Mouse (Mus musculus) urinary bladder, postnatal 14 days (tissue): ENCODE data around the gene Mag.
"Not testable (repeated sequence)": the region's sequence is repeated elsewhere in the genome, so short reads cannot be mapped to it uniquely, and the experiment has no call there.

Source experiments
- DNase-seq: peaks from one replicate; pipeline ENCODE4 v3.0.0; 2021; ENCODE audit warnings: low spot score

The Mag gene

GRCm38 (mm10) chr7:30914732-30915131 lies at the start of gene Mag:
Gene Mag (minus strand): TSS chr7:30914873.
- no peak for DNase-seq

- DNase-seq, result no peak
Observed at GRCm38 (mm10) chr7:30964366-30964765, 49.7 kb upstream of the Mag start.

DNA sequence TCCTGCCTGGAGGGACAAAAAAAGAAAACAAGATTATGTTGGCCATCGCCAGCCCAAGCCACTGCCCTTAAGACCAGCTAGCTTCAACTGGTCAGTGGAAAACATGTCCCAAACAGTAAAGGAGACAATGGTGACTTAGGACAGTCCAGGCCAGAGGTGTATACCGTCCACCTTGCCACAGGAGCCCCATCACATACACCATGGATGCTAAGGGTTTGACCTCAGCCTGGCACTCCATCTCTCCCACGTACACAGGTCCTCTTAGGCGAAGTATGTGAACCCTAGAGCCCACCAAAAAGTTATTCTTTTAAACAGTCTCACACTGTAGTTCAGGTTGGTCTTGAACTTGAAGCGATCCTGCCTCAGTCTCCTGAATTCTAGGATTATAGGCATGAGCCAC lies 48.2 kb upstream of the Mag start:
- no peak for DNase-seq

DNA sequence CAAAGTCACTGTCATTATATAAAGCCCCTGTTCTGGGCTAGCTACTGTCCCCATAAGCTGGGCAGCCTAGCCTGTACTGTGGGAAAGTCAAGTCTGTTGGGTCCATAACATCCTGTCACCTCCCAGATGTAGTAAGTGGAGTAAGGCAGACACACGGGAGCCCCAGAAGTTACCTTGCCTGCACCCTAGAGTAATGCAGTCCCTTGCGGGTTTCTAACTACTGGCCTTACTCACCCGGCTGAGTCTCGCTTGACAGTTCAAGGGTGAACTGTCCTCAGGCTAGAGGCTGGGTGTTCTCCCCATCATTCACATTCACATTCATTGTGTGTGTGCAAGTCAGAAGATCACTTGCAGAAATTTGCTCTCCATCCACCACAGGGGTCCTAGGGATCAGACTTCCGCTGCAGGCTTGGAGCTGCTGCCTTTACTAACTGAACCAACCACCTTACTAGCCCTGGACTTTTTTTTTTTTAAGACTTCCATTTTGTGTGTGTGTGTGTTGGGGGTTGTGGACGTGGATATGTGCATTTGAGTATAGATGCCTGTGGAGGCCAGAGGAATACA lies 45.2 kb upstream of the Mag start:
- no peak for DNase-seq

DNA sequence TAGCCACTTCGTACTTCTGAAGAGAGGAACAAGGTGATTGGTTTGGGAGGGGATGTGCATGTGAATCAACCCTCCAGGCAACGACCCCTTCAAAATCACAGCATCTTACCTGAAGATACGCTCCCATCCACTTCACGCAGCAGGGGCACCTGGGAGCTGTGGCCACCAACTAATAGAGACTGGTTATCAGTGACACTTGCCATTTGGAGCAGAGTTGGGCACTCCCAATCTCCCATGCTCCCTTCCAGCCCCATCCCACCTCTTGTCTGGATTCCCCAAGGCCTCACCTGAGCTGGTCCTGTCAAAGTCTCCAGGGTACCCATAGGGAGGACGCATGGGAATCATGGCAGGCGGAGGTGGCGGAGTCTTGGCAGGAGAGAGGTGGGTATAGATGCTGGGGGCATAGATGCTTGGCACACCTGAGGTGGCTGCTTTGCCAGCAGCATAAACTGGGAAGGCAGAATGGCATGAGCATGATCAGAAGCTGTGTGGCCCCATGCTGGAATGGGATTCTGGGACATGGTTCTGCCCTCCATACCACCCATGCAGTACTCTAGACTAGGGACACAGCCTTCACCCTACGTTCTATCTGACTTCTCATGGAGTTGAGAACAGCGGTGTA lies 44.3 kb upstream of the Mag start:
- no peak for DNase-seq

DNA sequence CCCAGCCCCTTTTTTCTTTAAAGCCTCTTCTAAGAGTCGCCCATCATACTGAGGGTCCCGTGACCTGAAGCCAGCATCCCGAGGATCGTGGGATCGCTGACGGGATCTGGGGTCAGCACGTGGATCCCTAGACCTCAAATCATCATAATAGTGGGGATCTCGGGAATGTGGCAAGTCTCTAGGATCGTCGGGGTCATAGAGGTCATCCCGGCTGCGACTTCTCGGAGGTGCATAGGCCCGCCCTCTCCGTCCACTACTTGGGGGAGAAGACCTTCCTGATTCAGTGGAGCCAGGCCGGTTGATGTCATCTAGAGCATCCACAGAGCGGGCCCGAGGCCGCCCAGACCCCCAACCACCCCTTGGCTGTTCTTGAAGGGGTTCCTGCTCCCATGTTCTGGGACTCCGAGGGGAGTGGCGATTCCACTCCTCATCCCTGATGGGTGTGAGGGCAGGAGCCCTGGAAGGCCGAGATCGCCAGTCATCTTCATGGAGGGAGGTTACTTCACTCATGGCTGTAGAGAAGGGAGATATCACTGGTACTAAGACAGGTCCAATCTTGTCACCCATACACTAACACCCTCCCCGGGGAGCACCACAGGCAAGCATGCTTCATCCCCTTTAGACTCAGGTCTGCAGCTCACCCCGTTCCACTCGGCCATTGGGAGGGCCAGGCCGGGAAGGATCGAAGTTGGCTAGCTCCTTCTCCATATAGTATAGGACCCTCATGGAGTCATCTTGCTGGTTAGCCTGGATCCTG lies 43.6 kb upstream of the Mag start:
- no peak for DNase-seq

DNA sequence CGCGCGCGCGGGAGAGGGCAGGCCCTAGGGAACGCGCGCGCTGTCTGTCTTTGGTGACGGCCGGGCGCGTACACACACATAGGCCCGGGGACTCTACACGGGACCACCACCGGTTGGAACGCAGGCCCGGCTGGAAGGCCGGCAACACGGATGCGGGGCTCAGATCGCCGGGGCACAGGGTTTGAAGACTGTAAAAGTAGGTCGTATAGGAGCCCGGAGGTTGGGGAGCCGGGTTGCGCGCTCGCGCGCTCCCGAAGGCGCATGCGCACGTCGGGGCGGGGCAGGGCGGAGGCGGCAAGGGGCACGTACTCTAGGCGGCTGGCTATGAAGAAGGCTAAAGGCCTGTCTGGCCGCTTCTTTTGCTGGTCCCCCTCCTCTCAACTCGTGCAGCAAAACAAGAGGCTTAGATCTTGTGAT lies 42.7 kb upstream of the Mag start:
- DNase-seq, result peak; percentile 91

DNA sequence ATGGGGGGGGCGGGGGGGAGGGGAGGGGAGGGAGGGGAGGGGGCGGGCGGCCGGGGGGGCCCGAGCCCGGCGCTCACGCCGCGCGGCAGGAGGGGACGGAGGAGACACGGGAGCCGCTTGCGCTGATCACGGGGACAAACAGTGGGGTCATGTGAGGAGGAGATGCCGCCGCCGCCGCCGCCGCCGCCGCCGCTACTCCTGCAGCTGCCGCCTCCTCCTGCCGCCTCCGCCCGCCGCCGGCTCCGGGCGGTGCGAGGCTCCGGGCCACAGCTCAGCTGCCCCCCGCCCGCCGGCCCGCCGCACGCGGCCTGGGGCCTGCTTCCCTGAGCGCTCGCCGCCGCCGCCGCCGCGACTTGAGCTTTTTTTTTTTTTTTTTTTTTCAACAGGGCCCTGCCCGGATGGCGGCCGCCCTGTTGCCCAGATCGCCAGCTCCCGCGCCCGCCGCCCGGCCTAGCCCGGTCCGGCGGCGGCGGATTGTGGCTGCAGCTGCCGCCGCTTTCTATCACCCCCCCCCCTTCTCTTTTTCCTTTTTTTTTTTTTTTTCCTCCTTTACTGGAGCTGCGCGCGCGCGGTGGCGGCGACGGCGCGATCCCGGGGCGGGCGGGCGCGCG lies 42.2 kb upstream of the Mag start, which contains the start of gene Usf2:
Gene Usf2 (minus strand): TSS at position 48 of the 611 bp plus-strand sequence.
- DNase-seq, result peak; percentile 82

- no peak for DNase-seq
Observed at GRCm38 (mm10) chr7:30956357-30956751, 41.7 kb upstream of the Mag start.

- peak; percentile 92 for DNase-seq
Observed at GRCm38 (mm10) chr7:30955584-30956356, 41.1 kb upstream of the Mag start.

- DNase-seq, result no peak
Observed at GRCm38 (mm10) chr7:30954971-30955520, 40.4 kb upstream of the Mag start.

DNA sequence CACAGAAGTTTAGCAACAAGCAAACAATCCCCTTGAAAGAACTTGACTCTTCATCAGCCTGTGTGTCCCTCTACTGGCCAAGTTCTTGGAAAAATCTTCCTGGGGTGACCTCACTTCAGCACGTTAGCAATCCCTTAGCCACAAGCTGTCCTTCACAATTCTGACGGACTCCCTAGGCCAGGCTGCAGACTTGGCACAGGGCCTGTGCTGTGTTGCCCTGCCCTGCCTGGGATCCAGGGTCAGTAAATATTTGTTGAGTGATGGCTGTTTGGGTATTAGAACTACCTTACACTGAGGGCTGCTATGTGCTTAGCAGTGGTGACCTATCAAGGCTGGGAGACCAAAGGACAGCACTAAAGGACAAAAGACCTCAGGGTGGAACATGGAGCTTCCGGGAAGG lies 39.4 kb upstream of the Mag start:
- DNase-seq, result no peak

DNA sequence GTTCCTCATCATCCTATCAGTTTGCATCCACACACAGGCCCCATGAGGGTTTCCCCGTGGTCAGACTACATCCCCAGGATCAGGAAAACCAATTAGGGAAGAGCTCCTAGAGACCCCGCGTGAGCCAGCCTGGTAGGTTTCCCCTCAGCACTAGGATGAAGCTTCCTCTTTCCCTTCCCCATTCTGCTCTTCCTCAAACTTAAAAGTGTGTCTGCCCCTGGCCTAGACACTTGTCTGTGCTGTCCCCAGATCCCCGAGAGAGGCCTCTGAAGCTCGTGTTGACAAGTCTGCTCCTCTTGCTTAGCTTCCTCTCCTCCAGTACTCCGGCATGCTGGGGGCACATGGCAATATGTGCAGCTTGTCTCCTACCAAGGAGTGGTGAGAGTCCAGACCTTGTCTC lies 38.8 kb upstream of the Mag start:
- DNase-seq, result no peak

- DNase-seq, result no peak
Observed at GRCm38 (mm10) chr7:30952441-30953265, 38.0 kb upstream of the Mag start.

GRCm38 (mm10) chr7:30949902-30950301 lies 35.2 kb upstream of the Mag start:
- DNase-seq, result not testable (repeated sequence)

GRCm38 (mm10) chr7:30945876-30946275 lies 31.2 kb upstream of the Mag start:
- DNase-seq, result no peak

- not testable (repeated sequence) for DNase-seq
Observed at GRCm38 (mm10) chr7:30945466-30945865, 30.8 kb upstream of the Mag start.

- DNase-seq, result not testable (repeated sequence)
Observed at GRCm38 (mm10) chr7:30944706-30945105, 30.0 kb upstream of the Mag start.

DNA sequence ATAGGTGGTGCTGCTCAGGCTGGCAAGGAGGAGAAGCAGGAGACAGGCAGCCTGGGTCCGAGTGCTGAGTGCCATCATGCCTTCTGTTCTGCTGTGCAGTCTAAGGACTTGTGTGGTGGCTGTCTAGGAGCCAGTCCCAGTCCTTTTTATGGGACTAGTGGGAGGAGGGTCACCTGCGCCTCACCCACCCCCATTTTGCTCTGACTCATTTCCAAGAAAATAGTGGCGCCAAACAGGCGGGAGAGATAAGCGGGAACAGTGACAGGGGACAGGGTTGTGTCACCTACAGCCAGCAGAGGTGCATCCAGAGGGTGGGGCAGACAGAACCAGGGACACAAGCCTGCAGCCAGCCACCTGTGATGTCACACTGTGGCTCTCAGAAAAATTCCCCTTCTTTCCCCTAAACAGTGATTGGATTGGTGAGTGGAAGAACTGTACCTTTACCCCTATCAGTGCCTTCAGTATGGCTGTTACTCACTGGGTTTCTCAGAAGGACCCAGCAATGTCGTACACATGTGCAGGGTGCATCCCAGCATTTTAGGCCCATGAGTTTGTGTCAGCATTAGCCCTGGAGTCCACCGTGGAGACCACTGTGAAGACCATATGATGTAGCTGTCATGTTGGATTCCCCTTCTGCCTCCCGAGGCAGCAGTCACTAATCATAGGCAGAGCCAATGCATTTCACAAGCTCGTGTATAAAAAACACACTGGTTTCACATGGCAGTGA lies 29.4 kb upstream of the Mag start, which contains the start of gene Hamp:
Gene Hamp (minus strand): TSS at position 124 of the 727 bp plus-strand sequence.
- no peak for DNase-seq

- DNase-seq, result not testable (repeated sequence)
Observed at GRCm38 (mm10) chr7:30942365-30942764, 27.7 kb upstream of the Mag start.
